Mouse (Mus musculus) ZHBTc4 (cell line): ENCODE results near the gene Dync2li1.

Source experiments
- DNase-seq: peaks from one replicate; pipeline ENCODE4 v3.0.0-alpha.2; 2011; ENCODE audit warnings: low read depth, low spot score

Dync2li1 gene

DNA sequence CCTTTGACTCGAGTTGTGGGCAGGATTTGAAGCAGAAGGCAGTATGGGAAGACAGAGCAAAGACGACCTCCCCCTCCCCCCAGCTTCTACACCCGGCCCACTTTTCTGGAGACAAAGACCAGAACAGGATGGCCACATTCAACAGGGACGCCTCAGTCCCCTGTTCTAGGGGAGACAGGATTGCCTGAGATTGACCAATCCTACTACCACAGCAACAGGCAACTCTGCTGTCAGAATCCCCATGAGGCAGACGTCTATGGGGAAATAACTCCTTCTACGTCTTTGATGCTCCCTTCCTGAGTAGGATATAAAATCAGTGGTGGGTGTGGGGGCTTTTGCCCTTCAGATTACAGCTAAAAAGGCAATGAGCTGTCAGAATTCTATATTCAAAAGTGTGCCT, 58.0 kb downstream of the Dync2li1 start:
- no peak for DNase-seq

DNA sequence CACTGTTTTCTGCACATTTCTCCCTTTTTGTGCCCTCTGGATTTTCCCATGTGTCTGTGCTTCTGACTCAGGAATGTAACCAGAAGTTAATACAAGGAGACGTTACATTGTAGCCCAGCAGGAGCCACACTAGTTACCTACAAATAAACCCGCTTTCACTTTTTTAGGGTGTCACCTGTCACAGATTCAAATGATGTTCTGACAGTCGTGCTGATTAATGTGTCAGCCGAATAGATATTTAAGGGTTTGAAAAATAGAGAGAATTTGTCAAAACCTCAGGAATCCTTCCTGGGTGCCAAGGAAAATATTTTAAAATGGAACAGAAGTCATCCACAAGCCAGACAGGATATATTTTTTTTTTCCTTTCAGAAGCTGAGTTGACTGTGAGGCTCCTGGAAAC, 59.0 kb downstream of the Dync2li1 start:
- DNase-seq, result no peak

GRCm38 (mm10) chr17:84687994-84688393, 61.7 kb downstream of the Dync2li1 start:
- DNase-seq, result no peak

- no peak for DNase-seq
Measured at GRCm38 (mm10) chr17:84688834-84689233, 62.5 kb downstream of the Dync2li1 start.

DNA sequence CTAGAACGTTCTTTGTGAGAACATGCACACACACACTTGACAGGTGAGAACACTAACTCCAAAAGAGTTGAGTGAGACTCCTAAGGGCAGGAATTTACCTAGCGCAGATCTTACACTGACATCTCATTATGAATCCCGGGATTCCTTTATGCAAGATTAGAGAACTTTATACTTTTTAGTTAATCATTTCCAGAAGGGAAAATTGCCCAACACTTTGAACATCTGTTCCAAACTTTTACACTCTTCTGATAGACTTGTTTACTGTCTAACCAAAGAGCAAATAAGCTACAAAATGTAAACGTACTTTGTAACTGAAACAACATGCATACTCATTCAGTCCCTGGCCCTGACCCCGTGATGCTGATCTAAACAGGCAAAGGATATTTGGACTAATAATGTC, 63.0 kb downstream of the Dync2li1 start:
- no peak for DNase-seq

- no peak for DNase-seq
Measured at GRCm38 (mm10) chr17:84690111-84690510, 63.8 kb downstream of the Dync2li1 start.

DNA sequence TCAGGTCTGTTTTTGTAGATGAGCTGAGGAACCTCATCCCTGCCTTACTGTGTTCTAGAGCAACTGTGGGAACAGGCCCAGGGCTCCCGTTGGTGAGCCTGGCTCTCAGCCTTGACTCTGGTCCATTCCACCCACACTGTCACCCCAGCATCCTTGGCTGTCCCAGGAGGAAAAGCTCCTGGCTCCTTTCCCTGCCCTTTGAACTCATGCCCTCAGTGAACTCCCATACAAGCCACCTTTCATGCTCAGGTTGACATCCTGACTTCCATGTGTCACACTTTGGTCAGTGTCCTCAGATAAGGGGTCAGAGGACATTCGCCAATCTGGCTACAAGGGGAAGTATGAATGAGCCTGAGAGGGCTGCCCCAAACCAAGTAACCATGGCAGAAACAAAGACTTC, 67.4 kb downstream of the Dync2li1 start:
- DNase-seq, result no peak

- no peak for DNase-seq
Measured at GRCm38 (mm10) chr17:84696537-84696936, 70.2 kb downstream of the Dync2li1 start.

GRCm38 (mm10) chr17:84698727-84699126, 72.4 kb downstream of the Dync2li1 start:
- peak; percentile 51 for DNase-seq
